Mouse (Mus musculus) bone marrow macrophage, adult 2 months (primary cell): ENCODE measurements around the gene Vps37c.

ENCODE experiments used
- CTCF ChIP-seq: IDR thresholded peaks from 2 replicates; pipeline ENCODE4 v1.5.1; 2012; ENCODE audit warnings: low read depth, mild to moderate bottlenecking, low read length, moderate library complexity
- POLR2A ChIP-seq: IDR thresholded peaks from 2 replicates; pipeline ENCODE4 v1.6.1; 2012; ENCODE audit warnings: mild to moderate bottlenecking, low read depth, low read length, borderline replicate concordance

- TF ChIP-seq POLR2A (no peak), CTCF (no peak)
Measured at GRCm38 (mm10) chr19:10702125-10702524, 13.6 kb downstream of the Vps37c start.
